Mouse (Mus musculus): ENCODE measurements at regions not wholly inside any gene's neighbourhood (a gene's known extent, or its start where the extent isn't known, plus 50 kb on each side); places are given as distances from the start of the nearest gene placed in this dataset.

GRCm38 (mm10) chr9:85459062-85459805, 132.1 kb upstream of the Tent5a start:
- no peak for TF ChIP-seq MYOD1 (IDR thresholded peaks at IDR 0.05; ENCODE audit: control insufficient read depth in 1 of 3, insufficient read length in 2 of 3, low read depth in 2 of 3)
- TF ChIP-seq USF1 (IDR thresholded peaks at IDR 0.05; ENCODE audit: low read depth) = no peak
- TF ChIP-seq TCF12 (IDR thresholded peaks at IDR 0.05; ENCODE audit: insufficient read depth, poor library complexity, severe bottlenecking) = no peak
- TF ChIP-seq E2F4 (IDR thresholded peaks at IDR 0.05; ENCODE audit: insufficient read depth) = no peak
- no peak for TF ChIP-seq POLR2A (IDR thresholded peaks at IDR 0.05; ENCODE audit: insufficient read length, low read depth)
- TF ChIP-seq MAX (IDR thresholded peaks at IDR 0.05; ENCODE audit: low read depth) = no peak
- no peak for TF ChIP-seq REST (IDR thresholded peaks at IDR 0.05; ENCODE audit: insufficient read depth, insufficient read length)
- no peak for TF ChIP-seq CEBPB (IDR thresholded peaks at IDR 0.05; ENCODE audit: insufficient read depth, poor library complexity, severe bottlenecking)
- TF ChIP-seq MYOG (IDR thresholded peaks at IDR 0.05; ENCODE audit: control insufficient read depth in 1 of 3, insufficient read depth in 1 of 3, insufficient read length in 2 of 3, low read depth in 2 of 3) = no peak
- no peak for TF ChIP-seq POLR2AphosphoS2 (IDR thresholded peaks at IDR 0.05; ENCODE audit: insufficient read length, low read depth)
- no peak for TF ChIP-seq SRF (IDR thresholded peaks at IDR 0.05; ENCODE audit: control insufficient read depth, insufficient read length, low read depth)
- no peak for TF ChIP-seq TCF3 (IDR thresholded peaks at IDR 0.05; ENCODE audit: insufficient read length, low read depth)

Data from myocyte (in vitro differentiated cells).